Mouse (Mus musculus): ENCODE results near the gene Mup11.
"Not testable (repeated sequence)": the region's sequence is repeated elsewhere in the genome, so short reads cannot be mapped to it uniquely, and the experiment has no call there.

Gene Mup11

DNA sequence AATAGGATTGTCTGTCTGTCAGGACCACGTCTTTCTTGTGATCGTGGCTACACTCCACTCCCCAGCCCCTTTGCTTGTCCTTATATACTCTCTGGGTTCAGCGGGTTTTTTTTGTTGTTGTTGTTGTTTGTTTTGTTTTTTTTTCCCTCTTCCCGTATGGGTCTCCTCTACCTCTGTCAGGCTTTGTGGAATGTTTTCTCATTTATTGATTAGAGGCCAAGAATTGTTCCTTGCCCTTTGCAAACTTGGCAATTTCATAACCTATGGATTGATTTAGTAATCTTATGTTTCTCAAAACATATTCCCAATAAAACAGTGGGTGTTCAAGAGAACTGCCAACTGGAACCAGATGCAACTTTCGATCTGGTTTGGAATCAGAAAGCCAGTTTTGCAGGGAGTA is at the start of gene Mup11:
Gene Mup11 (minus strand): TSS at position 101 of the 400 bp plus-strand sequence.
- DNase-seq (ENCODE audit: low spot score) = not testable (repeated sequence)
